Mouse (Mus musculus): ENCODE results near the gene Pdlim5. TPM values are rescaled to one million over a fixed set of nuclear protein-coding genes. Genes with fewer than 3 reads are reported as not detected.
"Not testable (repeated sequence)": the region's sequence is repeated elsewhere in the genome, so short reads cannot be mapped to it uniquely, and the experiment has no call there.

The Pdlim5 gene
- total RNA-seq, 2 experiments from 2014 or later: 24.8 to 26.8 TPM

- not testable (repeated sequence) for DNase-seq (ENCODE audit: low spot score in 2 of 2)
These were observed 203.9 kb downstream of the Pdlim5 start for GRCm38 (mm10) chr3:142191627-142192026.

Other genes starting within 250 kb of the Pdlim5 start
- 10 to 100 TPM; 21.6 to 22.0 TPM for gene Bmpr1b, start 226.3 kb downstream of the Pdlim5 start, total RNA-seq (2021)
- gene Gbp5, start 98.3 kb upstream of the Pdlim5 start, total RNA-seq (2021): 1 to 10 TPM; 1.4 TPM
- 1 to 10 TPM; 2.0 to 2.3 TPM for gene Gbp7, start 134.6 kb upstream of the Pdlim5 start, total RNA-seq (2021)
- gene Gbp3, start 164.3 kb upstream of the Pdlim5 start, total RNA-seq (2021): 1 to 10 TPM; 3.0 to 5.8 TPM
- not detected for gene Gbp2b, start 199.2 kb upstream of the Pdlim5 start, total RNA-seq (2021)
- gene Gbp2, start 224.9 kb upstream of the Pdlim5 start, total RNA-seq (2021): 1 to 10 TPM; 1.6 to 2.0 TPM